Mouse (Mus musculus) embryonic facial prominence, embryonic 11.5 days (tissue): ENCODE measurements around the gene Slc31a2. TPM values are rescaled to one million over a fixed set of nuclear protein-coding genes. Genes with fewer than 3 reads are reported as not detected.

ENCODE experiments used
- ATAC-seq: fragments of 200-750 bp; cut with Nextera tagmentation; replicated peaks from 2 replicates; pipeline ENCODE4 v1.8.0; 2017; ENCODE audit warnings: low read depth; ENCODE audit not compliant: insufficient number of reproducible peaks, low FRiP score, low TSS enrichment
- DNase-seq: peaks from one replicate; pipeline ENCODE4 v3.0.0-alpha.2; 2015; ENCODE audit warnings: low spot score
- H3K27ac ChIP-seq: fragments of 300-500 bp; sonication (generic); replicated peaks from 2 replicates; pipeline ENCODE4 v1.5.1; 2014; ENCODE audit warnings: mild to moderate bottlenecking, low read depth, low read length, control low read depth
- H3K27me3 ChIP-seq: fragments of 300-500 bp; sonication (generic); 2 replicates; pipeline ENCODE4 v1.6.1; 2014; ENCODE audit warnings: mild to moderate bottlenecking, low read length, moderate library complexity, mixed read lengths; ENCODE audit not compliant: control insufficient read depth, insufficient read depth
- H3K36me3 ChIP-seq: fragments of 300-500 bp; sonication (generic); replicated peaks from 2 replicates; pipeline ENCODE4 v1.6.1; 2014; ENCODE audit warnings: low read depth, mild to moderate bottlenecking, low read length, moderate library complexity, mixed read lengths; ENCODE audit not compliant: control insufficient read depth, insufficient read depth
- H3K4me1 ChIP-seq: fragments of 300-500 bp; sonication (generic); 2 replicates; pipeline ENCODE4 v1.6.1; 2014; ENCODE audit warnings: low read length, mixed read lengths; ENCODE audit not compliant: control insufficient read depth, insufficient read depth
- H3K4me2 ChIP-seq: fragments of 300-500 bp; sonication (generic); 2 replicates; pipeline ENCODE4 v1.6.1; 2014; ENCODE audit warnings: low read depth, mild to moderate bottlenecking, control low read depth, low read length, moderate library complexity
- H3K4me3 ChIP-seq: fragments of 300-500 bp; sonication (generic); 2 replicates; pipeline ENCODE4 v1.5.1; 2014; ENCODE audit warnings: low read depth, low read length, control low read depth
- H3K9ac ChIP-seq: fragments of 300-500 bp; sonication (generic); replicated peaks from 2 replicates; pipeline ENCODE4 v1.6.1; 2014; ENCODE audit warnings: mild to moderate bottlenecking, control low read depth, low read length
- H3K9me3 ChIP-seq: fragments of 300-500 bp; sonication (generic); replicated peaks from 2 replicates; pipeline ENCODE4 v1.6.1; 2016; ENCODE audit warnings: mild to moderate bottlenecking, low read length, inconsistent platforms, mixed read lengths; ENCODE audit not compliant: control insufficient read depth
- WGBS: fragments of 180-500 bp; shearing (Covaris S2); extraction: QIAGEN DNeasy Blood & Tissue Kit; methylation state at CpG from one replicate; pipeline ENCODE4 v1.1.7; 2014; 5-methylcytosine and 5-hydroxymethylcytosine counted together
- polyA plus RNA-seq: library from polyadenylated mRNA; unstranded; fragments of >200 nt; fragmentation: Nextera tagmentation; extraction: Ambion mirVana; gene quantifications from 2 replicates; pipeline ENCODE4 v1.2.1, GENCODE M21; 2014

Gene Slc31a2
- polyA plus RNA-seq, 1 experiment from 2014 or later, result 7.9 TPM

- Histone ChIP-seq H3K36me3 (no peaks in the 10 kb centered on the region), H3K27me3 (no peaks in the 10 kb centered on the region), H3K27ac (no peak overlapping the region), H3K4me1 (no peaks in the 10 kb centered on the region), H3K4me3 (no peak overlapping the region), H3K9ac (no peak overlapping the region), H3K9me3 (no peaks in the 10 kb centered on the region), H3K4me2 (no peak overlapping the region)
- no peak for ATAC-seq
- WGBS, result 81% methylated on average over 5 of the region's 5 CpGs
- DNase-seq, result no peak
Observed at GRCm38 (mm10) chr4:62331977-62332376, 69.6 kb downstream of the Slc31a2 start.

GRCm38 (mm10) chr4:62338536-62338935, 76.2 kb downstream of the Slc31a2 start:
- Histone ChIP-seq H3K9me3 (no peaks in the 10 kb centered on the region), H3K4me1 (no peaks in the 10 kb centered on the region), H3K4me3 (no peak overlapping the region), H3K36me3 (no peaks in the 10 kb centered on the region), H3K27ac (no peak overlapping the region), H3K4me2 (no peak overlapping the region), H3K9ac (no peak overlapping the region), H3K27me3 (no peaks in the 10 kb centered on the region)
- DNase-seq (no peak), ATAC-seq (no peak)
- WGBS, result 91% methylated on average over 5 of the region's 5 CpGs

- no peak for ATAC-seq
- Histone ChIP-seq H3K9me3 (no peaks in the 10 kb centered on the region), H3K4me3 (no peak overlapping the region), H3K27ac (no peak overlapping the region), H3K36me3 (no peaks in the 10 kb centered on the region), H3K27me3 (no peaks in the 10 kb centered on the region), H3K4me1 (no peaks in the 10 kb centered on the region), H3K4me2 (no peak overlapping the region), H3K9ac (no peak overlapping the region)
- 94% methylated on average over 1 of the region's 1 CpGs for WGBS
- peak; percentile 9 for DNase-seq
Observed at GRCm38 (mm10) chr4:62344000-62344399, 81.6 kb downstream of the Slc31a2 start.

- 86% methylated on average over 4 of the region's 4 CpGs for WGBS
- H3K4me1 ChIP-seq, result no peaks in the 10 kb centered on the region
Observed at GRCm38 (mm10) chr4:62345827-62346226, 83.5 kb downstream of the Slc31a2 start.

GRCm38 (mm10) chr4:62347605-62348328, 85.4 kb downstream of the Slc31a2 start:
- Histone ChIP-seq H3K27me3 (no peaks in the 10 kb centered on the region), H3K9me3 (no peaks in the 10 kb centered on the region), H3K4me1 (no peaks in the 10 kb centered on the region), H3K27ac (no peak overlapping the region), H3K36me3 (no peaks in the 10 kb centered on the region), H3K4me2 (no peak overlapping the region), H3K4me3 (no peak overlapping the region), H3K9ac (no peak overlapping the region)
- DNase-seq, result no peak
- 74% methylated on average over 9 of the region's 9 CpGs for WGBS
- ATAC-seq, result no peak

More at GRCm38 (mm10) chr4:62345827-62346226, 83.5 kb downstream of the Slc31a2 start:
- H3K4me2 ChIP-seq, result no peak overlapping the region
- no peaks in the 10 kb centered on the region for H3K9me3 ChIP-seq
- no peak overlapping the region for H3K27ac ChIP-seq
- no peak overlapping the region for H3K4me3 ChIP-seq
- DNase-seq, result no peak
- no peak for ATAC-seq
- no peaks in the 10 kb centered on the region for H3K27me3 ChIP-seq
- no peak overlapping the region for H3K9ac ChIP-seq
- H3K36me3 ChIP-seq, result no peaks in the 10 kb centered on the region

Other genes with a start within 250 kb of the Slc31a2 start
- gene Mup20, start 208.4 kb upstream of the Slc31a2 start, polyA plus RNA-seq, result not detected in 2 replicates
- gene Mup3, start 175.2 kb upstream of the Slc31a2 start, polyA plus RNA-seq, result not detected in 2 replicates
- gene Mup21, start 111.7 kb upstream of the Slc31a2 start, polyA plus RNA-seq, result not detected in 2 replicates
- 25.6 and 28.3 TPM in 2 replicates for gene Zfp37, start 31.5 kb upstream of the Slc31a2 start, polyA plus RNA-seq
- gene Fkbp15, start 98.0 kb downstream of the Slc31a2 start, polyA plus RNA-seq, result 16.3 and 18.4 TPM in 2 replicates
- 49.0 and 51.2 TPM in 2 replicates for gene Slc31a1, start 98.2 kb downstream of the Slc31a2 start, polyA plus RNA-seq
- gene Cdc26, start 146.1 kb downstream of the Slc31a2 start, polyA plus RNA-seq, result 231 TPM in 2 replicates
- gene Prpf4, start 146.2 kb downstream of the Slc31a2 start, polyA plus RNA-seq, result 31.8 and 31.9 TPM in 2 replicates
- not detected in 2 replicates for gene Rnf183, start 172.7 kb downstream of the Slc31a2 start, polyA plus RNA-seq
- 6.4 and 7.1 TPM in 2 replicates for gene Wdr31, start 208.3 kb downstream of the Slc31a2 start, polyA plus RNA-seq
- 1.8 and 2.2 TPM in 2 replicates for gene Bspry, start 217.5 kb downstream of the Slc31a2 start, polyA plus RNA-seq
- gene Hdhd3, start 240.9 kb downstream of the Slc31a2 start, polyA plus RNA-seq, result 10.1 and 15.2 TPM in 2 replicates